Mouse (Mus musculus) gonadal fat pad, adult 2 months (tissue): ENCODE results near the gene Psmd11. TPM values are rescaled to one million over a fixed set of nuclear protein-coding genes. Genes with fewer than 3 reads are reported as not detected.
"Not testable (repeated sequence)": the region's sequence is repeated elsewhere in the genome, so short reads cannot be mapped to it uniquely, and the experiment has no call there.

ENCODE experiments used
- DNase-seq: peaks from one replicate; pipeline ENCODE4 v3.0.0-alpha.2; 2012; ENCODE audit warnings: low read depth
- polyA plus RNA-seq: library from polyadenylated mRNA; depleted of rRNA; stranded (reverse); fragments of >200 nt; gene quantifications from 2 replicates; pipeline ENCODE4 v1.2.3, GENCODE M21; 2012; rRNA removed

Gene Psmd11
- polyA plus RNA-seq: 46.5 and 57.1 TPM in 2 replicates

DNA sequence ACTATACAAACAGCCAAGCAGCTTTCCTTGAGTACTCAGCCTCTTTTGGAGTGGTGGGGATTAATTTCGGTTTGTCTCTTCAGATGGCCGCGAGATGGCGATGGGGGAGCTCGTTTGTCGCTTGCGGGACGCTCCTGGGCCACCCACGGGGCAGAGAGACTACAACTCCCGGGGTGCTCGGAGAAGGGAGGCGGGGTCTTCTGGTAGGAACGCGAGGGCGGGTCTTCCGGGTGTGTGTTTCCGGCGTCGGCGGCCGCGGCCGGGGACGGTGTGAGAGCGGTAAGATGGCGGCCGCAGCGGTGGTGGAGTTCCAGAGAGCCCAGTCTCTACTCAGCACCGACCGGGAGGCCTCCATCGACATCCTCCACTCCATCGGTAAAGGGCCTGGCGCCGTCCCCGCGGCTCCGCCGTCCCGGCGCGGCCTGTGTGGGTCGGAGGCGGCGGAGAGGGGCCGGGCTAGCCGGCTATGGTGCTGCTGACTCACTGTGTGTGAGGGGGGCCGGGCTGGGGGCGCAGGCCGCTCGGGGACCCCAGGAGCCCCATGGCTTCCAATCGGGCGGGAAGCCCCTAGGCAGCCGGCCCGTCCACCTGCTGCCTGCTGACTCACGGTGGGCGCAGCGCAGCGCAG, at the start of gene Psmd11:
Gene Psmd11, plus strand, starts transcription at position 235 of the 628 bp plus-strand sequence.
- peak; percentile 71 for DNase-seq

DNA sequence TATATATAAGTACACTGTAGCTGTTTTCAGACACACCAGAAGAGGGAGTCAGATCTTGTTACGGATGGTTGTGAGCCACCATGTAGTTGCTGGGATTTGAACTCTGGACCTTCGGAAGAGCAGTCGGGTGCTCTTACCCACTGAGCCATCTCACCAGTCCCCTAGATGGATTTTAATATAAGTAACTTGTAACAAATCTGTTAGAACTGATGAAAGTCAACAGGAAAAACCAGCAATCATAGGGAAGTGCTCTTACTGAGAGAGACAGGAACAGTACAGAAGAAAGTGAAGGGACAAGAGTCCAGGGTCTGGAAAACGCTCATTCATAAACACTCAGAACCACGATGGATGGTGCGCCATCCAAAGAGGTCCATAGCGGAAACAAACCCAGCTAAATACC, 49.2 kb upstream of the Psmd11 start:
- not testable (repeated sequence) for DNase-seq

GRCm38 (mm10) chr11:80382626-80383018, 45.8 kb upstream of the Psmd11 start:
- DNase-seq: no peak

DNA sequence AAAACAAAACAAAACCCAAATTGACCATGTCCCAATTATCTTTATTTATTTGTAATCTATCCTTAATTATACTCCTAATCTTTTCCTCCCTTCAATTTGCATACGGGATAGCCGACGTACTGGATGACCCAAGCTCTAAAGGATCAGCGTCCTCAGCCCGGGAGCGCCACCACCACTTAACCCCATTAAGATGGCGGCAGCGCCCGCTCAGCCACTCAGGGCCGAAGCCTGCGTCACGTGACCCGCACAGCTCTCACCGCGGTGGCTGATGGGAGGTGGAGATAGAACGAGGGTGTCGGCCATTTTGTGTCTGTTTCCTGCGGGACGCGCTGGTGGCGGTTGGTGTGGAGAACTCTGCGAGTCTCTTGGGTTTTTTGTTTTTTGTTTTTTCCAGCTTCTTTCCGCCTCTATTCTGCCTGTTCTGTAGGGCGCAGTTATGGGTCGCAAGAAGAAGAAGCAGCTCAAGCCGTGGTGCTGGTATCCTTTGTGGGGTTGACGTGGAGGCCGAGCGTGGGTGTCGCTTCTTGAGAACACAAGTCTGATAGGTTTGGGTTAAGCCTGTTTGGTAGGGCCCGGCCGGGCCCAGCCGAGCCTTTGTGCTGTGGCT, 45.3 kb upstream of the Psmd11 start, which contains the start of gene Zfp207:
Gene Zfp207, plus strand, starts transcription at position 261 of the 607 bp plus-strand sequence.
- DNase-seq: peak; percentile 54

- no peak for DNase-seq
Measured at GRCm38 (mm10) chr11:80383626-80384046, 44.8 kb upstream of the Psmd11 start.

GRCm38 (mm10) chr11:80384461-80384860, 44.0 kb upstream of the Psmd11 start:
- DNase-seq: no peak

DNA sequence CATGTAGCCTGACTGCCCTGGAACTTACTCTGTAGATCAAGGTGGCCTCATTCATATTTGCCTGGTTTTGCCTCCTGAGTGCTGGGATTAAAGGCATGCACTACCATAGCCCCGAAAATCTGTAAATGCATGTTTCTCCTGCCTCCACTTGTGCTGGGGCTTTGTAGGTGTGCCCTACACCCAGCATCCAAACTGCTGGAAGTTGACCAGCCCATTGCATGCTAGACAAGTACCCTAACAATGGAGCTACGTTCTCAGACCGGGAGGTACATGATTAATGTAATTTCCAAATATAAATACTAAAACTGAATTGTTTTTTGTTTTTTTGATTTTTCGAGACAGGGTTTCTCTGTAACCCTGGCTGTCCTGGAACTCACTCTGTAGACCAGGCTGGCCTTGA, 43.4 kb upstream of the Psmd11 start:
- DNase-seq: no peak

GRCm38 (mm10) chr11:80386790-80387189, 41.6 kb upstream of the Psmd11 start:
- DNase-seq: no peak

DNA sequence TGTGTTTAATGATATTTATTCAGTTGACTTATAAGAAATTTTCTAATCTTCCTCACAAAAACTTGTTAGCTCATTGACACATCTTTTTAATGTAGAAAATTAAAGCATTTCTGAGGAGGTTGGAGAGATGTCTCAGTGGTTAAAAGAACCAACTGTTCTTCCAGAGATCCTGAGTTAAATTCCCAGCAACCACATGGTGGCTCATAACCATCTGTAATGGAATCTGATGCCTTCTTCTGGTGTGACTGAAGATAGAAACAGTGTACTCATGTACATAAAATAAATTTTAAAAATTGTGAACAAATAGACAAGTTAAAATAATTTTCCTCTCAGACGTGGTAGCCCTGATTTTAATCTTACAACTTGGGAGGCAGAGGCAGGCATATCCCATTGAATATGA, 38.5 kb upstream of the Psmd11 start:
- DNase-seq: no peak

DNA sequence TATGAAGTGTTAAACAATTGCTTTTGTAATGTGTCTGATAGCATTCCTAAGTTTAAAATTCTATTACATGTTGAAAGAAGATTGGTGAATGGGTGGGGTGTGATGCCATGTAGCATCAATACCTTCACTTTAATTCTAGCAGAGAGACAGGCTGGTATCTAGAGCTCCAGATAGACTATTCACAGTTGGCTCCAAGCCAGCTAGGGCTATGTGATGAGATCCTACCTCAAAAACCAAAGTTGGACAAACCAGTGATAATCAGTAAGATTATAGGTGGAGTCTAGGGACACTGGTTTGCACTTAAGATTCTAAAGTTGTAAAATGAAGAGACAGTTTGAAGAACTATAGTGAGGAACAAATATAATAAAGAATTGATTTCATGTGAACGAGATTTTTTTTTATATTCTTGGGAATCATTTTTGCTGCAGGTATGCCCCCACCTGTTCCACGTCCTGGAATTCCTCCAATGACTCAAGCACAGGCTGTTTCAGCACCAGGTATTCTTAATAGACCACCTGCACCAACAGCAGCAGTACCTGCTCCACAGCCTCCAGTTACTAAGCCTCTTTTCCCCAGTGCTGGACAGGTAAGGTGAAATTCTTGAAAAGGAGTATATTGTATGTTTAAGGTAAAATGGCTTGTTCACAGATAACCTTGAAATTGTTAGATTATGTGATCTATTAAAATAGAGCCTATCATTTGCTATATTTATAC, 36.9 kb upstream of the Psmd11 start:
- DNase-seq: no peak

- no peak for DNase-seq
Measured at GRCm38 (mm10) chr11:80395930-80396329, 32.5 kb upstream of the Psmd11 start.

GRCm38 (mm10) chr11:80396617-80397016, 31.8 kb upstream of the Psmd11 start:
- no peak for DNase-seq

DNA sequence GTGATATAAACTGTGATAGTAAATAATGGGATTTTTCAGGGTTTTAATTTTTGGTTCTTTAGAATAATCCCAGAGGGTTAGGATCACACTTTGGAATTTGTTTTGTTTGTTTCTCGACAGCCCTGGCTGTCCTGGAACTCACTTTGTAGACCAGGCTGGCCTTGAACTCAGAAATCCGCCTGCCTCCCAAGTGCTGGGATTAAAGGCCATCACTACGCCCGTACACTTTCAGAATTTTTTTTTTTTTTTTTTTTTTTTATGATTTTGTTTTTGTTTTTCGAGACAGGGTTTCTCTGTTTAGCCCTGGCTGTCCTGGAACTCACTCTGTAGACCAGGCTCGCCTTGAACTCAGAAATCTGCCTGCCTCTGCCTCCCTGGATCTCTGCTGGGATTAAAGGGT, 20.5 kb upstream of the Psmd11 start:
- DNase-seq: not testable (repeated sequence)

- DNase-seq: no peak
Measured at GRCm38 (mm10) chr11:80410377-80410776, 18.0 kb upstream of the Psmd11 start.

- DNase-seq: no peak
Measured at GRCm38 (mm10) chr11:80417085-80417484, 11.3 kb upstream of the Psmd11 start.

DNA sequence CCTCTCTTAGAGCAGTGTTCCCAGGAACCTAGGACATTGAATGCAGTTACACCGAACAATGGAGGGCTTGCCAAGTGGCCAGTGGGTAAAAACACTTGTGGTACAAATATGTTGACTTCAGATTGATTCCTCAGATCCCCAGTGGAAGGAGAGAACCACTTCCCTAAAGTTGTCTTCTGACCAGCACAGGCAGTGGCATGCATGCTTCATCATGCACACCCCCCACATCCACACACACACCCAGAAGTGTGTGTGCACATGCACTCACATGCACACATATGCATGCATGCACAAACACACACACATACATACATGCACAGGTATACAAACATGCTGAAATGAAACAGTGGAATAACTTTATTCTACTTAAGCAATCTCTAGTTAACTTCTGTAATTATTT, 8.7 kb upstream of the Psmd11 start:
- no peak for DNase-seq

- DNase-seq: no peak
Measured at GRCm38 (mm10) chr11:80420202-80420984, 8.0 kb upstream of the Psmd11 start.

- no peak for DNase-seq
Measured at GRCm38 (mm10) chr11:80421421-80422047, 6.9 kb upstream of the Psmd11 start.

DNA sequence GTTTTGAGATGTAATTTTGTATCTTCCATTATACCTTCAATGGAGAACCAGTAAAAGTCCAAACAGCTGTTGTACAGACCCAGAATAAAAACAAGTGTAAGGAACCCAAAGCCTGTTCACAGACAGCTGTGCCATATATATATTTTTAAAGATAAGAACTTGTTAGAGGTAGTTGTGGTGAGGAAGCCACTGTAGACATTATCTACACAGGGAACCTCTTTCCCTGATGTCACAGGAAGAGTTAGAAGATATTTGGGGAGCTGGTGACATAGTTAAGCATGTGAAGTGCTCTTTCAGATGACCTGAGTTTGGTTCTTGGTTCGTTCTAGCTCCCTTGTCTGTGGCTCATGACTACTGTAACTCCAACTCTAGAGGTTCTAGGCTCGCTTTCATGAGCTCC, 3.7 kb upstream of the Psmd11 start:
- no peak for DNase-seq

DNA sequence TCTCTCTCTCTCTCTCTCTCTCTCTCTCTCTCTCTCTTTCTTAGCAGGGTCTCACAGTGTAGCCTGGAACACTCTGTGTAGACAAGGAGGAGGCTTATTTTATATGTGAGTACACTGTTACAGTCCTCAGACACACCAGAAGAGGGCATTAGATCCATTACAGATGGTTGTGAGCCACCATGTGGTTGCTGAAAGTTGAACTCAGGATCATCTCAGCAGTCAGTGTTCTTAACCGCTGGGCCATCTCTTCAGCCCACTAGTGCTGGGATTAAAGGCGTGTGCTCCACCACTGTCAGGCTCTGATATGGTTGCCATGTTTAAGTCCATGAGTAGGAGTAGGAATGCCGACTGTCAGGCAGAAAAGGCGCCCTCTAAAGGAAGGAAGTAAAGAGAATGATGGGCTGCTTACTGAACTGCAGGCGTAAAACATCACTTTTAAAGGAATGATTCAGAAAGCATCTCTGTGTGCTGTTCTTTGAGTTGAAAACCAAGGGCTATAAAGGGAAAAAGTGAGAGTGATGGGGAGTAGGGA, 3.1 kb upstream of the Psmd11 start:
- no peak for DNase-seq

- DNase-seq: not testable (repeated sequence)
Measured at GRCm38 (mm10) chr11:80426029-80426813, 2.2 kb upstream of the Psmd11 start.
